Mouse (Mus musculus): ENCODE results near the gene Pde6h. TPM values are rescaled to one million over a fixed set of nuclear protein-coding genes. Genes with fewer than 3 reads are reported as not detected.
"Not testable (repeated sequence)": the region's sequence is repeated elsewhere in the genome, so short reads cannot be mapped to it uniquely, and the experiment has no call there.

Pde6h gene
- not detected in 2 replicates for polyA plus RNA-seq (2016; fragmentation: Nextera tagmentation; extraction: Ambion mirVana)

DNA sequence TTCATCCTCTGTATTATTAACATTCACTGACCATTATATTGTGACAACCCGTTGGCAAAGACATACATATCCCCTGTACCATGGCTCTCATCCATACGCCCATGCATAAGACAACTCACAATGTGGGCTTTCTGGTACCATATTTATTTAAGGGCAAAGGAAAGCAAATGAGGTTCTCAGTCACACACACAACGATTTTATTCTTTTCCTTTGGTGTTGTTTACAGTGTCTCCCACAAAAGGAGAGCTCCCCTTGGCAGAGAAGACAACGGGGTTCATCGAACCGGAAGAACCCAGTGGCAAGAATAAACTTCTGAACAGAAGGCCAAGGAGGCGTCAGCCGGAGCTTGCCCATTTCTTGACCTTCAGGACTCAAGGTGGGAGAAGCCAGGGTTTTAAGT is at the start of gene Pde6h:
Gene Pde6h, plus strand, starts transcription at position 301 of the 400 bp plus-strand sequence.
- 92% methylated on average over 8 of the region's 8 CpGs for WGBS
- Histone ChIP-seq H3K27me3 (no peaks in the 10 kb centered on the region), H3K4me3 (no peak within 1 kb of the TSS), H3K4me1 (no peaks in the 10 kb centered on the region), H3K9me3 (replicated peaks) (no peaks in the 10 kb centered on the region), H3K4me2 (replicated peaks) (no peak within 1 kb of the TSS), H3K27ac (no peak within 1 kb of the TSS), H3K9ac (no peak within 1 kb of the TSS), H3K36me3 (no peaks in the 10 kb centered on the region)
- ATAC-seq (ENCODE audit: low FRiP score) = no peak

DNA sequence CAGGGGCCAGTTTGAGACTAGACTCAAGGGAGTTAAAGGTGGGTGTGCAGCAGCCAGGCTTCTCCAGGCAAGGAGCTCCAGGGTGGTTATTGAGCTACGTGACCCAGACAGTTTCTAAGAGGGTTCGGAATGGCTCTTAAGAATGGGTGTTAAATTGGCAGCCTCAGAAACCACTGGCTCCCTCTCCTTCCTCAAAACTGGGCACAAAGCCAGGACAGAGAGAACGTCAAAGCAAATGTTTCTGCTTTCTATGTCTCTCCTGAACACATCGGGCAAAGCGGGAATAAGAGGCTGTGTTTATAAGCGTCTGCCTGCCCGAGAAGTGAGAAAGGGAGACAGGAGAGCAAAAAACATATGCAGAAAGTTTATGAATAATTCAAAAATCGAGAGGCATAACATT is 49.0 kb upstream of the Pde6h start:
- ATAC-seq (ENCODE audit: low FRiP score) = no peak
- 59% methylated on average over 8 of the region's 8 CpGs for WGBS
- H3K9ac ChIP-seq = no peak overlapping the region
- H3K36me3 ChIP-seq = no peaks in the 10 kb centered on the region
- no peak overlapping the region for H3K4me3 ChIP-seq
- H3K27me3 ChIP-seq = no peaks in the 10 kb centered on the region
- no peaks in the 10 kb centered on the region for H3K9me3 ChIP-seq (replicated peaks)
- H3K27ac ChIP-seq = no peak overlapping the region
- no peaks in the 10 kb centered on the region for H3K4me1 ChIP-seq
- no peak overlapping the region; the same call in 1 of the 2 replicates for H3K4me2 ChIP-seq (replicated peaks)

DNA sequence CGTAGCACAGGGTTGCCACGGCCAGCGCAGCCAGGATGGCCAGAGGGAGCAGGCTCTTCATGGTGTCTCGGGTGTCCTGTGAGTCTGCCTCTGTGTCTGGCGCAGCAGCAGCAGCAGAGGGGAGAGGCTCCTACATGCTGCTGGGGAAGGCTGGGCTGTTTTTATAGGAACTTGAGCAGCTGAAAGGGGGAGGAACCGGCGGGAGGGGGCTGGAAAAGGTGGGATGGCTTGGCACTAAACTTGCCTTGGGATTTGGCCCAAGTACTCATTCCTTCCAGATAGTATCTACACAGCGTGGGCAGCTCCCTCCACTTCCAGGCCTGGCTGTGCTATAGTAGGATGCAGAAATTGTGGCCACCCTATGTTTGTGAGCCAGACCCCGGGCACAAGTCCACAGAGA is 48.0 kb upstream of the Pde6h start, which contains the start of gene Mgp:
Gene Mgp, minus strand, starts transcription at position 154 of the 400 bp plus-strand sequence.
- Histone ChIP-seq H3K9me3 (replicated peaks) (no peaks in the 10 kb centered on the region), H3K4me2 (replicated peaks) (no peak within 1 kb of the TSS; the same call in 1 of the 2 replicates), H3K27me3 (no peaks in the 10 kb centered on the region), H3K36me3 (no peaks in the 10 kb centered on the region), H3K4me1 (no peaks in the 10 kb centered on the region), H3K27ac (no peak within 1 kb of the TSS), H3K4me3 (0 out of 2 replicates have a peak within 1 kb of the TSS, but pooled peaks have one; percentile 2), H3K9ac (no peak within 1 kb of the TSS)
- ATAC-seq (ENCODE audit: low FRiP score) = no peak
- WGBS = 58% methylated on average over 9 of the region's 9 CpGs

DNA sequence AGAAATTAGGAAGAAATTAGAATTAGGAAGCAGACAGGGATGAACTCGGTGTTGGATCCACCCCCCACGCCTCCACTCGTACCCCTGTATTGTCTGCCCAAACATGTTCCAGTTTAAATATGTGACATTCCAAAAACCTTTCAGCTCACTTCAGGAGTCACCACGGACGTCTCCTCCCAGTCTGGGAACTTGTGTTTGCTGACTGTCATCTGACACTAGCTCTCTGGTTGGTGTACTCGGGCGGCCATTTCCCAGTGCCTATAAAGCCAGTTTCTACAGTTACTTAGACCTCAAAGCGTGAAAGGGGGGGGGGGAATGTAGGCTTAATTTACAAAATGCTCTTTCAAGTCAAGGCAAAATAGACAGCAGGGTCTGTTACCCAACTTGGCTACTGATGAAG is 42.0 kb upstream of the Pde6h start:
- no peak overlapping the region for H3K4me3 ChIP-seq
- H3K27me3 ChIP-seq = no peaks in the 10 kb centered on the region
- no peaks in the 10 kb centered on the region for H3K36me3 ChIP-seq
- no peaks in the 10 kb centered on the region for H3K9me3 ChIP-seq (replicated peaks)
- ATAC-seq (ENCODE audit: low FRiP score) = no peak
- no peaks in the 10 kb centered on the region for H3K4me1 ChIP-seq
- no peak overlapping the region for H3K9ac ChIP-seq
- no peak overlapping the region for H3K4me2 ChIP-seq (replicated peaks)
- WGBS = 61% methylated on average over 8 of the region's 8 CpGs
- H3K27ac ChIP-seq = no peak overlapping the region

DNA sequence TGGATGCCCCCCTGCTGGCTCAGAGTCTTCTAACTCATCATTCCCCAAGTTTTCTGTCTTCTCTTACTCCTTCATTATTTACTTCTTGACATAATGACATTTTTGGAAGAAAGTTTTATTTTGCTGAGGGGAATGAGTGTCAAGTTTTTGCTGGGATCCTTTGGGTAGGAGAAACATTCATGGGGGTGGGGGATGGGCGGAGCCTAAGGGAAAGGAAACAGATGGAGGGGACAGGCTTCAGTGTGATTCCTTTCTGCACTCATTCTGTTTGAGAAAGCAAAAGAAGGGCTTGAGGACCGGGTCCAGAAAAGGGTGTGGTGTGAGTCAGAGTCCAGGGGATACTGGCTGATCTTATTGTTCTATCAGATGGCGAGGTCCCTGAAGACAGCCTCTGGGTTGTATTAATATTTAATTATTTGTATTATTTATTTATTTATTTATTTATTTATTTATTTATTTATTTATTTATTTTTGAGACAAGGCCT is 40.2 kb upstream of the Pde6h start:
- Histone ChIP-seq H3K4me2 (replicated peaks) (no peak overlapping the region), H3K9ac (no peak overlapping the region), H3K27ac (no peak overlapping the region), H3K27me3 (no peaks in the 10 kb centered on the region), H3K9me3 (replicated peaks) (no peaks in the 10 kb centered on the region), H3K36me3 (no peaks in the 10 kb centered on the region), H3K4me1 (no peaks in the 10 kb centered on the region), H3K4me3 (no peak overlapping the region)
- ATAC-seq (ENCODE audit: low FRiP score) = no peak
- 86% methylated on average over 3 of the region's 3 CpGs for WGBS

DNA sequence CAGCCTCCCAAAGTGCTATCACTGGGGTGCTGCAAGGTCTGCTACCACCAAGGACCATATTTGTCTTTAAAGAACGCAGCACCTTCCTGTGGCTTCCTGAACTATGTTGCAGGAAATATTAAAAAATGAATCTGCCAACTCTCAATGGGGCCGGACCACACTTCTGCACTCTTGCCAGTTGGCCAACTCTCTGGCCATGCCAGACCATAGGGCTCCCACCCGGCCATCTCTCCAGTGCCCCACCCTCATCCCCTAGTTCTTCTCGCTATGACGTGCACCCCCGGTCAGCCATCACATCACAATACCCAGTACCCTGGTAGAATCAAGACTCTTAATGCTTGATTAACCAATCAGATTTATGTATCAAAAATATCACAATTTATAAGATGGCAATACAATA is 39.7 kb upstream of the Pde6h start:
- WGBS = 94% methylated on average over 6 of the region's 6 CpGs
- Histone ChIP-seq H3K27ac (no peak overlapping the region), H3K9ac (no peak overlapping the region), H3K27me3 (no peaks in the 10 kb centered on the region), H3K4me1 (no peaks in the 10 kb centered on the region), H3K4me3 (no peak overlapping the region), H3K36me3 (no peaks in the 10 kb centered on the region), H3K9me3 (replicated peaks) (no peaks in the 10 kb centered on the region), H3K4me2 (replicated peaks) (no peak overlapping the region)
- ATAC-seq (ENCODE audit: low FRiP score) = no peak

DNA sequence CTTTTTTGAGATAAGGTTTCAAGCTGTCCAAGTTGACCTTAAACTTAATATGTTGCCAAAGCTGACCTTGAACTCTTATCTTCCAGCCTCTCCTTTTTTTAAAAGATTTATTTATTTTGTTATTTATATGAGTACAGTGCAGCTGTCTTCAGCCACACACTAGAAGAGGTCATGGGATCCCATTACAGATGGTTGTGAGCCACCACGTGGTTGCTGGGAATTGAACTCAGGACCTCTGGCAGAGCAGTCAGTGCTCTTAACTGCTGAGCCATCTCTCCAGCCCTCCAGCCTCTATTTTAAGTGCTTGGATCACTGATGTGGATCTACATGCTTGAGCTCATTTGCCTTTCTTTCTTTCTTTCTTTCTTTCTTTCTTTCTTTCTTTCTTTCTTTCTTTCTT is 38.9 kb upstream of the Pde6h start:
- H3K9ac ChIP-seq; H3K36me3 ChIP-seq; H3K9me3 ChIP-seq (replicated peaks); H3K4me3 ChIP-seq; H3K27ac ChIP-seq; ATAC-seq (ENCODE audit: low FRiP score); H3K4me1 ChIP-seq; H3K27me3 ChIP-seq; H3K4me2 ChIP-seq (replicated peaks): not testable (repeated sequence)
- WGBS = 57% methylated on average over 1 of the region's 1 CpGs

DNA sequence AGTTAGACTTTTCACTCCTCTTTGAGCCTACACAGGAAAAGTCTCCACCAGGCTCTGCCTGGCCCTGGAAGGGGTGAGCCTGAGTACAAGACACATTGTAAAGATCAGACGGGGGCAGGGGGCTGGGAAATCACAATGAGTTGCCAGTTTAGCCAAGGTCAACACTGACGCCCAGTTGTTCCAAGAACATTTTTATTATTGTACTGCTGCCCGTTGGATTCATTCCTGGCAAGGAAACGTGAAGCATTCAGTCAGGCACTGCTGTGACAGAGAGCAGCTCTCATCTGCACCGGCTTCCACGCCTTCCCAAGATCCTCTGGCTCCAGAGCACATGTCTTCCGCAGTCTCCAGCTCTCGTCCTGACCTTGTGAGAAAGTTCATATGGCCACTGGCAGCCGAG is 35.8 kb upstream of the Pde6h start:
- H3K27ac ChIP-seq = no peak overlapping the region
- H3K27me3 ChIP-seq = no peaks in the 10 kb centered on the region
- no peaks in the 10 kb centered on the region for H3K36me3 ChIP-seq
- no peaks in the 10 kb centered on the region for H3K9me3 ChIP-seq (replicated peaks)
- 70% methylated on average over 9 of the region's 9 CpGs for WGBS
- H3K4me3 ChIP-seq = no peak overlapping the region
- no peaks in the 10 kb centered on the region for H3K4me1 ChIP-seq
- no peak for ATAC-seq (ENCODE audit: low FRiP score)
- no peak overlapping the region for H3K4me2 ChIP-seq (replicated peaks)
- no peak overlapping the region for H3K9ac ChIP-seq

DNA sequence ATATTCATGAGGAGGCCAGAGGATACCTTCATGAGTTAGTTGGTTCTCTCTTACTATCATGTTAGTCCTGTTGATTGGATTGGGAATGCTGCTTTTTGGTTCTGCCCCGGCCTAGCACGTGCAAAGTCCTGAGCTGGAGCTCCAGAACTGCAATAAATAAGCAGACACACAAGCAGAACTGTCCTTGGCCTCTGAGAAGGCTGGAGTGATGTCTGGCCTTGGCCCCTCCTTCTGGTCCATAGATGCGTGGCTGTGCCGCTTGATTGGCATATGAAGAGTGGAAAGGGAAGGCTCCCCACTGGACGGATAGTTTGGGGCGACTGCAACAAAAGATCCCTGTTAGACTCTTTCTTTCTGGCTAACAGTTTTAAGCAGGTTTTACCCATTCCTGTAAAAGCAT is 34.6 kb upstream of the Pde6h start:
- H3K36me3 ChIP-seq = no peaks in the 10 kb centered on the region
- H3K9me3 ChIP-seq (replicated peaks) = no peaks in the 10 kb centered on the region
- ATAC-seq (ENCODE audit: low FRiP score) = no peak
- WGBS = 89% methylated on average over 6 of the region's 6 CpGs
- no peak overlapping the region for H3K4me3 ChIP-seq
- no peaks in the 10 kb centered on the region for H3K27me3 ChIP-seq
- no peaks in the 10 kb centered on the region for H3K4me1 ChIP-seq
- no peak overlapping the region for H3K9ac ChIP-seq
- no peak overlapping the region for H3K4me2 ChIP-seq (replicated peaks)
- no peak overlapping the region for H3K27ac ChIP-seq

DNA sequence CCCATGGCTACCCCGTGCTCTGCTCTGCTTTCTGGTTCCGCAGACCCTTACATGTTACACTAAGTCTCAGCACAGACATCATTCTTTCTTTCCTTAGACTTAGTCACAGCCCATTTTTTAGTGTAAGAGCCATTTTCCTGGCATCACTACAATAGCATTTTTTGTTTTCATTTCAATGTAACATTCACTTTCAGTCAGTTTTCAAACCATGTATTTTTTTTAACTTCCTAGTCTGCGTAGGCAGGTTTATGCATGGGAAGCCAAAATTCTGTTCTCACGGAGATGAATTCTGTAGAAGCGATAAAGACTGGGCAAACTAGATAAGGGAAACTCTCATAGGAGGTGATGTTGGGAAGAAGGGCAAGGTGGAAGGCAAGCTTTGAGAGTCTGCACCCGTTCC is 34.1 kb upstream of the Pde6h start:
- Histone ChIP-seq H3K9me3 (replicated peaks) (no peaks in the 10 kb centered on the region), H3K9ac (no peak overlapping the region), H3K4me3 (no peak overlapping the region), H3K36me3 (no peaks in the 10 kb centered on the region), H3K4me2 (replicated peaks) (no peak overlapping the region), H3K27ac (no peak overlapping the region), H3K4me1 (no peaks in the 10 kb centered on the region), H3K27me3 (no peaks in the 10 kb centered on the region)
- over 99% methylated on average over 6 of the region's 6 CpGs for WGBS
- no peak for ATAC-seq (ENCODE audit: low FRiP score)

DNA sequence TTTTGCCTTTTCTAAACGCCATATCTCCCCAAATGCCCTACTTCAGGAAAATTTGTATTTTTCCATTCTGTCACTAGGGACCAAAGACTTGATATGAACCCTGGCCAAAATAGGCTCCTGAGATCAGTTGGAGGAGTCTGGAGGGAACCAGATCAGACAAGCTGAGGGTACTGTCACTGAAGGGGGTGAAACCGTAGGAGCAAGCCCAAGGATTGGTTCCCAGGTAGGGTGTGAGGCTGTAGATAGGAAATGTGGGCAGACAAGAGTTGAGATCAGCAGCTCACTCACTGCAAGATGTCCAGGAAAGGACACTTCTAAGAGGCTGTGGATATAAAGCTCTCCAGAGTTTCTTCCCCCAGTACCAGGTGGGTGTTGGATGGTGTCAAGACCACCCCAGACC is 31.6 kb upstream of the Pde6h start:
- H3K27ac ChIP-seq = no peak overlapping the region
- H3K27me3 ChIP-seq = no peaks in the 10 kb centered on the region
- no peaks in the 10 kb centered on the region for H3K9me3 ChIP-seq (replicated peaks)
- 87% methylated on average over 2 of the region's 2 CpGs for WGBS
- no peaks in the 10 kb centered on the region for H3K4me1 ChIP-seq
- no peak overlapping the region for H3K4me3 ChIP-seq
- H3K9ac ChIP-seq = no peak overlapping the region
- no peaks in the 10 kb centered on the region for H3K36me3 ChIP-seq
- ATAC-seq (ENCODE audit: low FRiP score) = no peak
- no peak overlapping the region for H3K4me2 ChIP-seq (replicated peaks)

DNA sequence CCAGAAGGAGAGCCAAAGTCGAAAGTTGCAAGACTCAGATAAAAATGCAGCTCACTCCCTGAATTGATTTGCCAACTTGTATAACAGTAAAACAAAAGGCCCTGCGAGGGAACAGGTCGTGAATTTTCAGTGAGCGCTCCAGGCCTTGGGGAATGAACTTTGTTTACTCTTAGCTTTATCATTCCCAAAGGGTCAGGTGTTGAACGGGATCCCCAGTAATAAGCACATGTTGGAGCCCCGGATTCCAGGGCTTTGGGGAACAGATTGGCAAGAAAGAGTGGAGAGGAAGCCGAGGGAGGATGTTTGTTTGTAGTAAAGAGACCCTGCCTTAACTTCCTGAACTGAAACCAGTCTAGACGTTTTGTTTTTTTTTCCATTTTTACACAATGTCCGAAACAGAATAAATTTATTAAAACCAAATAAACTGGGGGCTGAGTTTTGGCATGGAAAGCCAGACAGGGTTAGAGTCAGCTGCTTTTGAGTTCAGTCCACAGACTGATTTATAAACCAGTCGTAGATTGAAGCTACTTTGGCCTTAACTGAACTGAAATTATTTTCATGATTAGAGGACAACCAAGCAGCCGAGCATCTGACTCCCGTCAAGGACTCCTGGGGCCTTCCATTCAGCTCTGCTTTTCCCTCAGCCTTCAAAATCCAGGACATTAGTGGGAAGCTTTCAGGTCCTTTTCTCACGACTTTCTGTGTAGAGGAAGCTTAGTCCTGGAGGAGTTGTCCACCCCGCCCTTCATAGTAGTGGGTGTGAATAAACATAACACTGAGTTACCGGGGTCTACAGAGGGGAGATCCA is 28.9 kb upstream of the Pde6h start:
- H3K4me3 ChIP-seq = no peak overlapping the region
- ATAC-seq (ENCODE audit: low FRiP score) = no peak
- no peak overlapping the region for H3K4me2 ChIP-seq (replicated peaks)
- no peaks in the 10 kb centered on the region for H3K4me1 ChIP-seq
- H3K9ac ChIP-seq = no peak overlapping the region
- H3K27ac ChIP-seq = no peak overlapping the region
- no peaks in the 10 kb centered on the region for H3K9me3 ChIP-seq (replicated peaks)
- WGBS = 67% methylated on average over 15 of the region's 15 CpGs
- H3K36me3 ChIP-seq = no peaks in the 10 kb centered on the region
- no peaks in the 10 kb centered on the region for H3K27me3 ChIP-seq

DNA sequence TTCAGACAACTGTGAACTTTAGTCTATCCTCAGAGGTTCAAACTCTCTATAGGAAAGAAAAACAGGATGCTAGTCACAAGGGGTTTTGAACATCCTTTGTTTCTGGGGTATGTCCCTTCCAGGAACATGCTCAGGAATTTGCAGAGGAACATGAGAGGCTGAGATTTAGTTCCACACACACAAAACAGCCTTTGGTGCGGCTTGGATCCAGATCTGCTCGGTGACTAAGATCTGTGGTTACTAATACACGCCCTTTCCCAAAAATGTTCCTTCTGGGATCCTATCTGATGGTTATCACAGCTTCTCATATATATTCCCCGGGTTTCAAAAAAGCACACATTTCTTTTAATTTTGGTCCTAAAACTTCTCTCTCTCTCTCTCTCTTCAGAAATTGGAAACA is 25.8 kb upstream of the Pde6h start:
- no peak overlapping the region for H3K27ac ChIP-seq
- 86% methylated on average over 4 of the region's 4 CpGs for WGBS
- H3K4me3 ChIP-seq = no peak overlapping the region
- H3K36me3 ChIP-seq = no peaks in the 10 kb centered on the region
- no peaks in the 10 kb centered on the region for H3K9me3 ChIP-seq (replicated peaks)
- no peak overlapping the region for H3K4me2 ChIP-seq (replicated peaks)
- no peak for ATAC-seq (ENCODE audit: low FRiP score)
- no peak overlapping the region for H3K9ac ChIP-seq
- H3K4me1 ChIP-seq = no peaks in the 10 kb centered on the region
- no peaks in the 10 kb centered on the region for H3K27me3 ChIP-seq
